Mouse (Mus musculus) liver, embryonic 14.5 days (tissue): ENCODE measurements at regions not wholly inside any gene's neighbourhood (a gene's known extent, or its start where the extent isn't known, plus 50 kb on each side); places are given as distances from the start of the nearest gene placed in this dataset.

Experiments used
- CTCF ChIP-seq: IDR thresholded peaks from 2 replicates; pipeline ENCODE4 v1.5.1; 2016; ENCODE audit warnings: antibody characterized with exemption, low read depth, control low read depth
- EP300 ChIP-seq: IDR thresholded peaks from 2 replicates; pipeline ENCODE4 v1.6.1; 2016; ENCODE audit warnings: antibody characterized with exemption, low read depth

GRCm38 (mm10) chr6:117460193-117460592 is 291.9 kb downstream of the Cxcl12 start:
- TF ChIP-seq EP300 (no peak), CTCF (no peak)
